Mouse (Mus musculus): ENCODE measurements around the gene Carmil1. TPM values are rescaled to one million over a fixed set of nuclear protein-coding genes. Genes with fewer than 3 reads are reported as not detected.

The Carmil1 gene
- polyA plus RNA-seq, 1 experiment = not detected

- TF ChIP-seq POLR2A (IDR thresholded peaks at IDR 0.05; ENCODE audit: insufficient read depth, low read depth, low read length) (no peak), CTCF (IDR thresholded peaks at IDR 0.05; ENCODE audit: insufficient read depth, low read depth, low read length) (no peak)
- Histone ChIP-seq H3K4me3 (ENCODE audit: insufficient read depth, low read depth, low read length) (no peak overlapping the region), H3K27ac (ENCODE audit: insufficient read depth, low read depth, low read length) (peak overlapping the region; percentile 63), H3K4me1 (ENCODE audit: control insufficient read depth, insufficient read depth, low read length) (peaks cover 35% of the 10 kb centered on the region)
- WGBS = 36% methylated on average over 7 of the region's 7 CpGs
Observed at GRCm38 (mm10) chr13:24199861-24200543, 80.6 kb downstream of the Carmil1 start.

GRCm38 (mm10) chr13:24198396-24198924 lies 82.1 kb downstream of the Carmil1 start:
- H3K4me3 ChIP-seq (ENCODE audit: insufficient read depth, low read depth, low read length) = no peak overlapping the region

GRCm38 (mm10) chr13:24195371-24195770 lies 85.2 kb downstream of the Carmil1 start:
- TF ChIP-seq CTCF (IDR thresholded peaks at IDR 0.05; ENCODE audit: insufficient read depth, low read depth, low read length) (no peak), POLR2A (IDR thresholded peaks at IDR 0.05; ENCODE audit: insufficient read depth, low read depth, low read length) (no peak)
- H3K4me1 ChIP-seq (ENCODE audit: control insufficient read depth, insufficient read depth, low read length) = peaks cover 21% of the 10 kb centered on the region
- H3K27ac ChIP-seq (ENCODE audit: insufficient read depth, low read depth, low read length) = no peak overlapping the region
- H3K4me3 ChIP-seq (ENCODE audit: insufficient read depth, low read depth, low read length) = no peak overlapping the region
- WGBS = 84% methylated on average over 3 of the region's 3 CpGs

More at GRCm38 (mm10) chr13:24198396-24198924, 82.1 kb downstream of the Carmil1 start:
- peaks cover 31% of the 10 kb centered on the region for H3K4me1 ChIP-seq (ENCODE audit: control insufficient read depth, insufficient read depth, low read length)
- no peak for TF ChIP-seq POLR2A (IDR thresholded peaks at IDR 0.05; ENCODE audit: insufficient read depth, low read depth, low read length)
- WGBS = 97% methylated on average over 2 of the region's 2 CpGs
- no peak overlapping the region for H3K27ac ChIP-seq (ENCODE audit: insufficient read depth, low read depth, low read length)

DNA sequence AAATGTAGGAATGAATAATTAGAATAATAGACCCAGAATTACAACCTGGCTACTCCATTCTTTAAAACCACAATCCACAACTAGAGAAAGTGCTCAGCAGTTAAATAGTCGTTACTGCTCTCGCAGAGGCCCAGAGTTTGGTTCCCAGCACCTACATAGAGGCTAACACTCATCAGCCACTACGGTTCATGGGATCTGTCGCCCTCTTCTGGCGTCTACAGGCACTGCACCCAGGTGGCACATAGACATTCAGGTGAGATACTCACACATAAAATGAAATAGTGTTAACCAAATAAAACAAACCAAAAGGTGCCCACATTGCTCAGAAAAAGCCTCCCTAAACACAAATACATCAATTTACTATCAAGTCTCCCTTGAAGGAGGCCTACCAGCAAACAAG lies 86.6 kb downstream of the Carmil1 start:
- no peak for TF ChIP-seq POLR2A (IDR thresholded peaks at IDR 0.05; ENCODE audit: insufficient read depth, low read depth, low read length)
- no peak for TF ChIP-seq CTCF (IDR thresholded peaks at IDR 0.05; ENCODE audit: insufficient read depth, low read depth, low read length)
- 91% methylated on average over 5 of the region's 5 CpGs for WGBS
- no peak overlapping the region for H3K4me3 ChIP-seq (ENCODE audit: insufficient read depth, low read depth, low read length)
- no peak overlapping the region for H3K27ac ChIP-seq (ENCODE audit: insufficient read depth, low read depth, low read length)
- H3K4me1 ChIP-seq (ENCODE audit: control insufficient read depth, insufficient read depth, low read length) = peaks cover 9% of the 10 kb centered on the region; the same call in 1 of the 2 replicates

DNA sequence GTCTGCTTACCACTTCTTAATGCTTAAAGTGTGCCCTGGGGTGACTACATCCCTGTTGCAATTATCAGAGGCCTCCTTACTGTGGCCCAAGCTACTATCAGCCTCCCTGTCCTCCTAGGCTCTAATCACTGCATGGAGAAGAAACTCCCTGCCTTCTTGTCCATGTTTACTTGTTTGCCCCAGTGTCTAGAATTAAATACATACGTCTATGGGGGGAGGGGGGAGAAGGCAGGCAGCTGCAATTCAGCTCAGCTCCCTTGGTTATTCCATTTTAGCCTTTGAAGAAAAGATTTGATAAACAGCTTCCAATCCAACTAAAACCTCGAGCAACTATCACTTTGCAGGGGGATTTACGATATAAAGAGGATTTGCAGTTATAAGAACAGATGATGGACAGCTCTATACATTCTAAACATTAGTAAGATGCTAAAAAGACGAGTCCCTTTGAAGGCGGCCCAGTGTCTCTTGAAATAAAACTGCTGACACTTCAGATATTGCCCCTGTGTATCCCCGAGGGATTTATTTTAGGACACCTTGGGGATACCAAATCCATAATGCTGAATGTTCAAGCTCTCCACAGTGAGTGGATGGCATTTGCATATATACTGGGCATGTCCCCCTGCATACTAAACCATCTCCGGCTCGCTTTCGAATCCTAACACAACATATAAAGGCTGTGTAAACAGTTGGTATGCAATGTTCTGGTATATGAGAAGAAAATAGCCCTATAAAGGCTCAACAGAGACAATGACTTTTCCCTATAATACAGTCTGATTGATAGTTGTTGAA lies 89.5 kb downstream of the Carmil1 start:
- no peak for TF ChIP-seq CTCF (IDR thresholded peaks at IDR 0.05; ENCODE audit: insufficient read depth, low read depth, low read length)
- TF ChIP-seq POLR2A (IDR thresholded peaks at IDR 0.05; ENCODE audit: insufficient read depth, low read depth, low read length) = no peak
- Histone ChIP-seq H3K4me1 (ENCODE audit: control insufficient read depth, insufficient read depth, low read length) (peaks cover 10% of the 10 kb centered on the region), H3K4me3 (ENCODE audit: insufficient read depth, low read depth, low read length) (no peak overlapping the region), H3K27ac (ENCODE audit: insufficient read depth, low read depth, low read length) (no peak overlapping the region)
- 73% methylated on average over 9 of the region's 9 CpGs for WGBS

DNA sequence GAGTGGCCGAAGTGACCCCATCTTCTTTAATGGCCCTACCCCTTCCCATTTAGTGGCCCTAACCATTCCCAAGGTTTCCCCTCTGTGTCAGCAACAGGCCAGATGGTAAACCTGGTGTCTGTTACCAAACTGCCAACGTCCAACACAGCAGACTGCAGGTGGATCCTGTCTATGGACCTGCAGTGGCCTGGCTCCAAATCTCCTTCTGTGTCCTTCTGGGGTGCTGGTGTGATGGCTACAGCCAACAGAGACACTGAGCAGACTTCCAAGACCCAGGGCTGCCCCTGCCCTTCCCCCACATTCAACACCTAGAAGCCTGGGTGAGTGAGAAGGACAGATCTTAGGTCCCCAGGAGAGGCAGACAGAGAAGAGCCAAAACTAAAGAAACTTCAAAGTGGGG lies 93.6 kb downstream of the Carmil1 start:
- WGBS = 85% methylated on average over 2 of the region's 2 CpGs
- peaks cover 10% of the 10 kb centered on the region for H3K4me1 ChIP-seq (ENCODE audit: control insufficient read depth, insufficient read depth, low read length)

DNA sequence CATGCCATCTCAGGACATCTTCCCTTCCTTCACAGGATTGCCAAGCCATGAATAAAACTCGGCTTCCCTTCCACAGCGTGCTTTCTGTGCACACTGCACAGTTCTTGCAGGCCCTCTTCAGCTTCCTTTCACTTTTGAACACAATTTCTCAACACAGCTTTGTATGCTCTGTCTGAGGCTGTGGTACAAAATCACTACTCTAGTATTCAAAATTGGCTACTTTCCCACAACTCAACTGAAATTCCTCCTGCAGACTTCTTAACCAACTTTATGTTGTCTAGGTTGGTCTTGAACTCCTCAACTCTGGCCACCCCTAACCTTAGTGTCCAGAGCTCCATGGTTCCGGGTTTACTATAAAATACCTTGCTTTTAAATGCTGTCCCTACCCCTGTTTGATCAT lies 95.0 kb downstream of the Carmil1 start:
- no peak for TF ChIP-seq CTCF (IDR thresholded peaks at IDR 0.05; ENCODE audit: insufficient read depth, low read depth, low read length)
- no peak for TF ChIP-seq POLR2A (IDR thresholded peaks at IDR 0.05; ENCODE audit: insufficient read depth, low read depth, low read length)
- 58% methylated on average over 3 of the region's 3 CpGs for WGBS

More for the DNA sequence above, 93.6 kb downstream of the Carmil1 start:
- TF ChIP-seq POLR2A (IDR thresholded peaks at IDR 0.05; ENCODE audit: insufficient read depth, low read depth, low read length) = no peak
- H3K4me3 ChIP-seq (ENCODE audit: insufficient read depth, low read depth, low read length) = no peak overlapping the region
- H3K27ac ChIP-seq (ENCODE audit: insufficient read depth, low read depth, low read length) = no peak overlapping the region

DNA sequence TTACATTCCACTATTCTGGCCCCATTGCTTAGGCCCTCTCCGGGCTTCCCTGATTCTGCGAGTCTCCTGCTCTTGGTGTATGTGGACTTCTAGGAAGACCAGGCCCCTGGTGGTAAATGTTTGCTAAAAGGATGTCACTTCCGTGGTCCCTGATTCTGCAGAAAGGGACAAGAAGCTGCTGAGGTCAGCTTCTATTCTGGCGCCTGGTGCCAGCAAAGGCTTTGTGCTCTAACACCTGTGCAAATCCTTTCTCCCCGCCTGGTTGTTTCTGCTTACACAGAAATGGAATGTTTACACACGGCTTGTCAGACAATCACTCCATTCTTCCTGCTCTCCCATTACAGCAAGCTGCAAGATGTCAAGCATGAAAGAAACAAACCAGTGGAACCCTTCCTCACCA lies 97.7 kb downstream of the Carmil1 start:
- whole genome bisulfite sequencing = 70% methylated on average over 6 of the region's 6 CpGs
- Histone ChIP-seq H3K4me1 (ENCODE audit: control insufficient read depth, insufficient read depth, low read length) (peaks cover 13% of the 10 kb centered on the region), H3K4me3 (ENCODE audit: insufficient read depth, low read depth, low read length) (no peak overlapping the region), H3K27ac (ENCODE audit: insufficient read depth, low read depth, low read length) (no peak overlapping the region)
- TF ChIP-seq POLR2A (IDR thresholded peaks at IDR 0.05; ENCODE audit: insufficient read depth, low read depth, low read length) = no peak
- no peak for TF ChIP-seq CTCF (IDR thresholded peaks at IDR 0.05; ENCODE audit: insufficient read depth, low read depth, low read length)

More for the DNA sequence above, 95.0 kb downstream of the Carmil1 start:
- H3K4me3 ChIP-seq (ENCODE audit: insufficient read depth, low read depth, low read length) = no peak overlapping the region
- peaks cover 10% of the 10 kb centered on the region for H3K4me1 ChIP-seq (ENCODE audit: control insufficient read depth, insufficient read depth, low read length)
- no peak overlapping the region for H3K27ac ChIP-seq (ENCODE audit: insufficient read depth, low read depth, low read length)

DNA sequence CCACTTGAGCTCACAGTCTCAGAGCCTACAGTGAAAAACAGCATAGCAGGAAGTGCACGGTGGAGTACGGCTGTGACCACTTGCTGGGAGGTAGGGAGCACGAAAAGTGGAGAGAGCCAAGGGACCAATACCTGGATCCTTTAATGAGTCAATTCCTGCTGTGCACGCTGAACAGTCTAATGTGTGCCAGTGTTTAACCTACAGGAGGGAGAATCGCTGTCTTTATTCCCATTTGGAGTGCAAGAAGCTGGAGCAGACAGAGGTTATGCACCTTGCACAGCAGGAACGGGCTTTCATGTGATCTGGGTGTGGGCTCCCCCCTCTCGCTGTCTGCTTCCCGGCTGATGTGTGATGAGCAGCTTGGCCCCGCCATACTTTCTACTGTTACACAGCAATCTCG lies 101.1 kb downstream of the Carmil1 start:
- 81% methylated on average over 10 of the region's 10 CpGs for WGBS
- no peak for TF ChIP-seq CTCF (IDR thresholded peaks at IDR 0.05; ENCODE audit: insufficient read depth, low read depth, low read length)
- no peak for TF ChIP-seq POLR2A (IDR thresholded peaks at IDR 0.05; ENCODE audit: insufficient read depth, low read depth, low read length)

More for the DNA sequence above, 101.1 kb downstream of the Carmil1 start:
- H3K4me3 ChIP-seq (ENCODE audit: insufficient read depth, low read depth, low read length) = no peak overlapping the region
- H3K27ac ChIP-seq (ENCODE audit: insufficient read depth, low read depth, low read length) = no peak overlapping the region
- peaks cover 12% of the 10 kb centered on the region for H3K4me1 ChIP-seq (ENCODE audit: control insufficient read depth, insufficient read depth, low read length)

Measured in olfactory bulb, adult 2 months (tissue).